Mouse (Mus musculus): ENCODE results near the gene Rack1. TPM values are rescaled to one million over a fixed set of nuclear protein-coding genes. Genes with fewer than 3 reads are reported as not detected.
"Not testable (repeated sequence)": the region's sequence is repeated elsewhere in the genome, so short reads cannot be mapped to it uniquely, and the experiment has no call there.

Gene Rack1
- polyA plus RNA-seq, 1 experiment from 2014 or later: 768 TPM

DNA sequence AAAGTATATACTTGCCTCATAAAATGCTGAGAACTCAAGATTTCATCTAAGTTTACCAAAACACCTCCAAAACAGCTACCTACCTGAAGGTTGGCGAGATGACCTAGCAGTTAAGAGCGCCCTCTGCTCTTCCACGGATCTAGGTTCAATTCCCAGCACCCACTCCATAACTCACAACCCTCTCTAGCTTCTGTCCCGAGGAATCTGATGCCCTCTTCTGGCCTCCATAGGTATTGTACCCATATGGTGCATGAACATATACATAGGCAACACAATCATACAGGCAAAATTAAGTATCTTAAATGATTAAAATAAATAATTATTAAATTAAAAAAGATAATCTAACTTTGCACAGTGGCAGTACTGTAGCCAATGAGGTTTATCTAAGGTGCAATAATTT is 17.9 kb upstream of the Rack1 start:
- Histone ChIP-seq H3K4me3 (no peak overlapping the region), H3K36me3 (no peaks in the 10 kb centered on the region), H3K9ac (no peak overlapping the region), H3K4me1 (no peaks in the 10 kb centered on the region), H3K9me3 (replicated peaks) (no peaks in the 10 kb centered on the region), H3K27ac (no peak overlapping the region), H3K27me3 (replicated peaks) (no peaks in the 10 kb centered on the region), H3K4me2 (no peak overlapping the region)
- ATAC-seq: no peak
- 76% methylated on average over 4 of the region's 4 CpGs for WGBS (ENCODE audit: insufficient replicate concordance)

DNA sequence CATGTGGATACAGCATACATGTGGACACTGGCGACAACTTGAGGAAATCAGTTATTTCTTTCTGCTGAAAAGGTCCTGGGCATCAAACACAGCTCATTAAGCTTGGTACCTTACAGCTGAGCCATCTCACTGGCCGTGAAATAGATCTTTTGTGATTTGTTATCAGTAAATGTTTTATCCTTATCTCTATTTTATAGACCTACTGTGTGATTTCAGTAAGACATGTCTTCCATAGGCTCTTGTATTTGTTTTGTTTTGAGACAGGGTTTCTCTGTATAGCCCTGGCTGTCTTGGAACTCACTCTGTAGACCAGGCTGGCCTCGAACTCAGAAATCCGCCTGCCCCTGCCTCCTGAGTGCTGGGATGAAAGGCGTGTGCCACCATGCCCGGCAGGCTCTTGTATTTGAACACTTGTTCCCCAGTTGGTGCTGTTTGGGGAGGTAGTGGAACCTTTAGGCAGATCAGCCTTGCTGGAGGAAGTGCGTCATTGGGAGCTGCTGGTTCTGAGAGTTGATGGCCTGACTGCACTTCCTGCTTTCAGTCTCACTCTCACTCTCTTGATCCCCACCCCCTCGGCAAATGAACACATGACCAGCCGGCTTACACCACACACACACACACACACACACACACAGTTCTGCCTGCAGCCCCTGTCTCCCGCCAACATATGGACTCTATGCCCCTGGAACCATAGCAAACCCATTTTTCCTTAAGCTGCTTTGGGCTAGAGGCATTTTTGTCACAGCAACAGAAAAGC is 12.5 kb upstream of the Rack1 start:
- Histone ChIP-seq H3K4me2 (peak overlapping the region; percentile 70), H3K27ac (peak overlapping the region; percentile 31; the same call in 1 of the 2 replicates), H3K27me3 (replicated peaks) (no peaks in the 10 kb centered on the region), H3K9ac (peak overlapping the region; percentile 65; the same call in 1 of the 2 replicates), H3K9me3 (replicated peaks) (no peaks in the 10 kb centered on the region), H3K4me3 (peak overlapping the region; percentile 51), H3K36me3 (no peaks in the 10 kb centered on the region), H3K4me1 (peaks cover 40% of the 10 kb centered on the region)
- 36% methylated on average over 10 of the region's 10 CpGs for WGBS (ENCODE audit: insufficient replicate concordance)
- ATAC-seq: peak; percentile 66

GRCm38 (mm10) chr11:48788311-48789089 is 11.6 kb upstream of the Rack1 start:
- peak overlapping the region; percentile 70 for H3K4me2 ChIP-seq
- peak overlapping the region; percentile 31; the same call in 1 of the 2 replicates for H3K27ac ChIP-seq
- H3K4me3 ChIP-seq: peak overlapping the region; percentile 51
- peaks cover 40% of the 10 kb centered on the region for H3K4me1 ChIP-seq
- ATAC-seq: peak; percentile 60; the same call in 1 of the 2 replicates
- peak overlapping the region; percentile 65 for H3K9ac ChIP-seq
- no peaks in the 10 kb centered on the region for H3K9me3 ChIP-seq (replicated peaks)
- no peaks in the 10 kb centered on the region for H3K27me3 ChIP-seq (replicated peaks)
- 8% methylated on average over 16 of the region's 16 CpGs for WGBS (ENCODE audit: insufficient replicate concordance)
- no peaks in the 10 kb centered on the region for H3K36me3 ChIP-seq

DNA sequence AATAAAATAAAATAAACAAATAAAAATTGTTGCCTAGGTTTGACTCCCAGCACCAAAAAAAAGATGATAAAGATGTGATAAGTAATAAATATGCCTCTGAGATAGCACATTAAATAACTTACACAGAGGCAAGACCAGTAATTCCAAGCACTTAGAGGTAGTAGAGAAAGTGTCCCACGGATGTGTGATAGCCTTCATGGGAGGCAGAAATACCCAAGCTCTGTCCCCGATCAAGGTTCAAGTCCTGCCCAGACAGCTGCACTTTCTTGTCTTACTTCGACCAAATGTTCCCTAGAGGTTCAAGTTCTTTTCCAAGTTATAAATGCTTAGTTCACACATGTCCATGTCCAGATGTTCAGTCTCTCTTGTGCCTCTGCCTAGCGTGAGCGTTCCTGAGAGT is 10.9 kb upstream of the Rack1 start:
- WGBS (ENCODE audit: insufficient replicate concordance): 80% methylated on average over 5 of the region's 5 CpGs
- peaks cover 40% of the 10 kb centered on the region for H3K4me1 ChIP-seq
- no peaks in the 10 kb centered on the region for H3K36me3 ChIP-seq
- H3K9me3 ChIP-seq (replicated peaks): no peaks in the 10 kb centered on the region
- no peak for ATAC-seq
- peak overlapping the region; percentile 70; the same call in 1 of the 2 replicates for H3K4me2 ChIP-seq
- H3K9ac ChIP-seq: no peak overlapping the region; the same call in 1 of the 2 replicates
- H3K4me3 ChIP-seq: no peak overlapping the region
- no peaks in the 10 kb centered on the region for H3K27me3 ChIP-seq (replicated peaks)
- H3K27ac ChIP-seq: no peak overlapping the region

DNA sequence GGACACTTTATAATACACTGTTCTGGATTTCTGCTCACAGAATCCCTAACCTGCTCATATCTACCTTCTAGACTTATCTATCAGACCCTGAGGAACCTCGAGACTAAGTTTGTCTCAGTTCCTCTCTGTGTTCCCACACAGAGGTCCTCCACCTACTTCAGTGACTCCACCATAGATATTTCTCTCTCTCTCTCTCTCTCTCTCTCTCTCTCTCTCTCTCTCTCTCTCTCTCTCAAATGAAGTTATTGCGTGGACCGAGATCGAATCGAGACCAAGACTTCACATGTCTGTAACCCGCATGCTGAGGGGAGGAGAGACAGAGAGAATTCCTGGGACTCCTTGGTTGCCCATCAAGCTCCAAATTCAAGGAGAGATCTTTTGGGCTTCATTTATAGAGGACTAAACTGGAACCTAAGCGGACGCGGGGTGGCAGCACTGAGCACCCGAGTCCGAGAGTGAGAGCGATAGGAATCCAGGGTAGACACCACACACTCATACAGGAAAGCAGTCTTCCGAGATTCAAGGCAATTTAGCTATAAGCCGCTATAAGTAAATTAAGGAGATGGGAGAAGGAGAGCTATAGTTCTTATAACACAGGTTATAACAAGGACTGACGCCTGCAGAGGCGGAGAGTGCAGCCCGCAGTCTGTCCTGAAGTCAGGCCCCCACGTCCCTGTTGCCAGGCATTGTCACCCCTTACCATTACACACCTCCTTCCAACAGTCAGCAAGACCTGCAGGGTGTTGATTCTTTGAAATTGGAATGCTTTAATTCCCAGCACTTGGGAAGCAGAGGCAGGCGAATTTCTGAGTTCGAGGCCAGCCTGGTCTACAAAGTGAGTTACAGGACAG is 9.9 kb upstream of the Rack1 start:
- Histone ChIP-seq H3K27me3 (replicated peaks) (no peaks in the 10 kb centered on the region), H3K9ac (no peak overlapping the region), H3K27ac (no peak overlapping the region), H3K4me1 (peaks cover 40% of the 10 kb centered on the region), H3K36me3 (no peaks in the 10 kb centered on the region), H3K4me2 (peak overlapping the region; percentile 60), H3K4me3 (peak overlapping the region; percentile 28), H3K9me3 (replicated peaks) (no peaks in the 10 kb centered on the region)
- peak; percentile 61 for ATAC-seq
- 17% methylated on average over 20 of the region's 20 CpGs for WGBS (ENCODE audit: insufficient replicate concordance)

- Histone ChIP-seq H3K4me3 (peak overlapping the region; percentile 28; the same call in 1 of the 2 replicates), H3K9ac (no peak overlapping the region), H3K27me3 (replicated peaks) (no peaks in the 10 kb centered on the region), H3K36me3 (no peaks in the 10 kb centered on the region), H3K4me2 (peak overlapping the region; percentile 60), H3K9me3 (replicated peaks) (no peaks in the 10 kb centered on the region), H3K4me1 (peaks cover 40% of the 10 kb centered on the region), H3K27ac (no peak overlapping the region)
- no peak for ATAC-seq
- 44% methylated on average over 8 of the region's 8 CpGs for WGBS (ENCODE audit: insufficient replicate concordance)
Measured at GRCm38 (mm10) chr11:48790946-48791345, 9.2 kb upstream of the Rack1 start.

GRCm38 (mm10) chr11:48791894-48792293 is 8.2 kb upstream of the Rack1 start:
- not testable (repeated sequence) for H3K36me3 ChIP-seq; ATAC-seq; H3K27ac ChIP-seq; H3K9me3 ChIP-seq (replicated peaks); H3K9ac ChIP-seq; H3K27me3 ChIP-seq (replicated peaks); H3K4me3 ChIP-seq; H3K4me2 ChIP-seq
- H3K4me1 ChIP-seq: peaks cover 48% of the 10 kb centered on the region
- WGBS (ENCODE audit: insufficient replicate concordance): 76% methylated on average over 9 of the region's 9 CpGs

GRCm38 (mm10) chr11:48793184-48793583 is 6.9 kb upstream of the Rack1 start:
- H3K4me1 ChIP-seq: peaks cover 54% of the 10 kb centered on the region
- H3K9me3 ChIP-seq (replicated peaks): no peaks in the 10 kb centered on the region
- H3K36me3 ChIP-seq: no peaks in the 10 kb centered on the region
- no peak overlapping the region for H3K27ac ChIP-seq
- H3K27me3 ChIP-seq (replicated peaks): no peaks in the 10 kb centered on the region
- H3K4me3 ChIP-seq: no peak overlapping the region
- 91% methylated on average over 3 of the region's 3 CpGs for WGBS (ENCODE audit: insufficient replicate concordance)
- H3K4me2 ChIP-seq: no peak overlapping the region
- ATAC-seq: no peak
- no peak overlapping the region for H3K9ac ChIP-seq

DNA sequence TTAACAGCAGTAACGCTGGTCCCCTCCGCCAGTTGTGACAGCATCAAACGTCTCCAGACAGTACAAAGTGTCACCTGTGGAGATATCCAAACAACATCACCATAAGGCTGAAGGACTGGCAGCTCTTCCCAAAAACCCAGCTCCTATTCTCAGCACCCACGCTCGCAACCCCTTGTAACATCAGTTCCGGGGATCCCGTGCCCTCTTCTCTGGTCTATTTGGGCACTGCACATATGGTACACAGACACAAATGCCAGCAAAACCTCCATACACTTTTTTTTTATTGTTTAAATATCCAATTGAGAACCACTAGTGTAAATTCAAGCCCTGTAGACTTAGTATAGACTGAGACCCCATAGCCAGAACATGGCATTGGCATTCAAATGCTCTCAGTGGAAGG is 4.9 kb upstream of the Rack1 start:
- Histone ChIP-seq H3K9me3 (replicated peaks) (no peaks in the 10 kb centered on the region), H3K4me3 (no peak overlapping the region), H3K36me3 (no peaks in the 10 kb centered on the region), H3K27ac (no peak overlapping the region), H3K27me3 (replicated peaks) (no peaks in the 10 kb centered on the region), H3K9ac (no peak overlapping the region), H3K4me2 (no peak overlapping the region), H3K4me1 (peaks cover 43% of the 10 kb centered on the region)
- ATAC-seq: no peak
- WGBS (ENCODE audit: insufficient replicate concordance): 81% methylated on average over 7 of the region's 7 CpGs

DNA sequence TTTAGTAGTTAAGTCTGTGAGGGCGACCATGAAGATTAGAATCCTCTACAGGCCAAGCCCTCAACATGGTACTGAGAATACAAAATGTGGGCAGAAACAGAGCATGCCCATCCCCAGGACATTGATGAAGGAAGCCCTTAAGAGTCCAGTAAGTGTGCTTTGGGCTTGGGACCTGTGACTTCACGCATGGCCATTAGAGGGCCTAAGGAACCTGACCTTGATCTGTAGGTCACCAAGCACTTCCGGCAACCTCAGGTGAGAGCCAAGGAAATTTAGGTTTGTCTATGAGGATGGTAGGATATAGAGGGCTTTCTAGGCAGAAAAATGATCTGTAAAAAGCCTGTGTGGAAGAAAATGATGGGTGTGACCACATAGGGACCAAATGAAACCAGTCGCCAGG is 3.8 kb upstream of the Rack1 start:
- H3K27ac ChIP-seq: no peak overlapping the region
- H3K27me3 ChIP-seq (replicated peaks): no peaks in the 10 kb centered on the region
- H3K9me3 ChIP-seq (replicated peaks): no peaks in the 10 kb centered on the region
- 71% methylated on average over 4 of the region's 4 CpGs for WGBS (ENCODE audit: insufficient replicate concordance)
- no peak overlapping the region for H3K4me3 ChIP-seq
- no peak overlapping the region for H3K4me2 ChIP-seq
- no peak for ATAC-seq
- no peak overlapping the region for H3K9ac ChIP-seq
- peaks cover 4% of the 10 kb centered on the region for H3K36me3 ChIP-seq
- H3K4me1 ChIP-seq: peaks cover 36% of the 10 kb centered on the region

GRCm38 (mm10) chr11:48797287-48797686 is 2.8 kb upstream of the Rack1 start:
- Histone ChIP-seq H3K27ac (peak overlapping the region; percentile 45), H3K4me3 (peak overlapping the region; percentile 88), H3K4me1 (peaks cover 43% of the 10 kb centered on the region), H3K9ac (peak overlapping the region; percentile 93), H3K4me2 (peak overlapping the region; percentile 95), H3K9me3 (replicated peaks) (no peaks in the 10 kb centered on the region), H3K36me3 (peaks cover 14% of the 10 kb centered on the region), H3K27me3 (replicated peaks) (no peaks in the 10 kb centered on the region)
- no peak for ATAC-seq
- 36% methylated on average over 5 of the region's 5 CpGs for WGBS (ENCODE audit: insufficient replicate concordance)
